Mouse (Mus musculus): ENCODE data around the gene Clcnka.

The Clcnka gene

DNA sequence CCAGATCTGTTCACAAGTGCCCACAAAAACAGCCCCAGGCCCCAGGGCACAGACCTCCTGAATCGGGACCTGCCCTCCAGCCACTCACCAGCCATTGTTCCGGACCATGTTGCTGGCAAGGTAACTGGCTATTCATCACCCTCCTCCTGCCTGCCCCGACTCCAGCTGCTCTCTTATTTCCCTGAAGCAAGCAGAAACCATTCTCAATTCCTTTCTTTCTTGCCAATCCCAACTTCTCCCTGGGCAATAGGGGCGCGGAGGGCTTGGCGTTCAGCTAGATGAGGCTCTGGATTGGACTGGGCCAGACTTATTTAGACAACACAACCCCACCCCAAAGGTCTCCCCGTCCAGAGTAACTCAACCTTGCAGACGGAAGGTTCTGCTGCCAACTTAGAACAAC lies 18.9 kb downstream of the Clcnka start:
- DNase-seq (ENCODE audit: low spot score in 2 of 2): no peak

DNA sequence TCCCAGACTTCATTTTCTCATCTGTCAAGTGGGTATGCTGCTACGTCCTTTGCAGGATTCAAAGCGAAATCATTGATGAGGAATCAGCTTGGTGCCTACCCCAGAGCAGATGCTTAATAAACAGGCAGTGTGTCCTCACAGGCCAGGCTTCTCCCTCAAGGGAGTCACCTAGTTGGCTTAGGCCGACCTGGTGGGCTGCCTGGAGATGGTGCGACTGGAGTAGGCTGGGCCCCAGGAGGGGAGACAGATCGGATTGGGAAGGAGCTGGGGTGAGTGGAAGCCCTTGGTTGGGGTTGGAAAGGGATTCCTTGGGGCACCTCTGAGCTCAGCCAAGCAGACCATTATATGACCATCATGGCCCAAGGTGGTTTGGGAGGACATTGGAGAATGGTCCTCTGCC lies 26.1 kb downstream of the Clcnka start:
- no peak for DNase-seq (ENCODE audit: low spot score in 2 of 2)

DNA sequence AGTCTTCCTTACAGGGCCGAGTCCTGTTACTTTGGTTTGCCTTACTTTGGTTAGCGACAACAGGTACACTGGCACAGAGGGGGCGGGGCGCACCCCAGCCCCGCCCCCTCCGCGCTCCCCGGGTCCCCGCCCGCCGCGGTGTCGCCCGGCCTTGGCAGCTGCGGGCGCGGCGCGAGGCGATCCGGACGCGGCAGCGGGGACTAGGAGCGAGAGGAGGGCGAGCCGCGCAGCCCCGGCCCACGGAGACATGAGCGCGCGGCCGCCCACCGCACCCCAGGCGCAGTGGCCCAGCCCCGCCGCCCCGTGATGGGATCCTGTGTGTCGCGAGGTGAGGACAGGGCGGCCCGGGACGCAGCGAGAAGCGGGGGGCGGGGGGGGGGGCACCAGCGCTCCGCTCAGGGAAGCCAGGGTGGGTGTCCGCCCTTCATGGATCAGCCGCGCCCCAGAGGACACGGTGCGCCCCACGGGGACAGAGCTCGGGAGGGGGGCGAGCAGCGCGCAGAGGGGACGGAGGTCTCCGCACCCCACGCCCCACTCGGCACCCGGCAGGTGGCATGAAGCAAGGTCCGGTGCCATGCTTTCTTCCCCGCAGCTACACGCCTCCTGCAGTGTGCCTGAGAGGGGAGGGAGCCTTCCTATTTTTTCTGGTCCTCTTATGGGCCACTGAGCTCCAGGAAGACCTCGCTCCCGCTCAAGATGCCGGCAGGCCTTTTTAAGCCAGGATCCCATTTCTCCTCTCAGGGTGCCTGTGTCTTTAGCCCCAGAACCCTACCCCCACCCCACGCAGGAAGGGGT lies 30.3 kb downstream of the Clcnka start, which contains the start of gene Fam131c:
Fam131c (plus strand) TSS at position 224 of the 795 bp plus-strand sequence.
- DNase-seq (ENCODE audit: low spot score in 2 of 2): no peak

DNA sequence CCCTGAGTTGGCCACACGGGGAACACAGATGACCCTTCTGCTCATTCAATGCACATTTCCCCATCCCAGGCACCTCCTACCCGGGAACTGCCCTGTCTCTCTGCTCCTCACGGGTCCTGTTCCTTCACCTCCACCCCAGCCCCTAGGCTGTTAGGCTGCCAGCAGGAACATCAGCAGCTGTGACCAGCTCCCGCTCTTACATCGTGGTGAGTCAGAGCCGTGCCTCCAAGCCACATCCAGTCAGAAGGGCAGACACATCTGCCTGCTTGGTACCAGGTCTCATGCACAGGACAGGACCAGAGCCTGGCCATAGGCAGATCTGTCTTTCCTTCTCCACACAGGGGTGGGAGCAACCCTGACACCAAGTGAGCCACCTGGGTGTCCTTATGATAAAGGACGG lies 32.6 kb downstream of the Clcnka start:
- DNase-seq (ENCODE audit: low spot score in 2 of 2): no peak

DNA sequence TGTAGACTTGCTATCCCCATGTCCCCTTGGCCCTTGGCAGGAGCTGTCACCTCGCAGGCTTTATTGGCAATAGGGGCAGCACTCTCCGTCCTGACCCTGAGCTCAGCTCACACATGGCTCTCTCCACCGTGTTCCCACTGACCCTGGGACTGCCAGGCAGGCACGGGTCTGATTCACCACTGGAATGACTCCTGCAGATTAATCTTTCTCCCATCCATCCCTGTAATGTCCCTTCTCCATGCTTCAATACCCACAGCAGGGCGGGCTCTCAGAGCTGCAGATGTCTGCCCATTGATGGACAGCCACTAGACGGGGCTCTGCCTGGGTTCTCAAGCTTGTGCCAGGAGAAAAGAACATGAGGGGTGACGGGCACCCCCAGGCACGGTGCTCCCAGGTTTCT lies 33.4 kb downstream of the Clcnka start:
- DNase-seq (ENCODE audit: low spot score in 2 of 2): no peak

DNA sequence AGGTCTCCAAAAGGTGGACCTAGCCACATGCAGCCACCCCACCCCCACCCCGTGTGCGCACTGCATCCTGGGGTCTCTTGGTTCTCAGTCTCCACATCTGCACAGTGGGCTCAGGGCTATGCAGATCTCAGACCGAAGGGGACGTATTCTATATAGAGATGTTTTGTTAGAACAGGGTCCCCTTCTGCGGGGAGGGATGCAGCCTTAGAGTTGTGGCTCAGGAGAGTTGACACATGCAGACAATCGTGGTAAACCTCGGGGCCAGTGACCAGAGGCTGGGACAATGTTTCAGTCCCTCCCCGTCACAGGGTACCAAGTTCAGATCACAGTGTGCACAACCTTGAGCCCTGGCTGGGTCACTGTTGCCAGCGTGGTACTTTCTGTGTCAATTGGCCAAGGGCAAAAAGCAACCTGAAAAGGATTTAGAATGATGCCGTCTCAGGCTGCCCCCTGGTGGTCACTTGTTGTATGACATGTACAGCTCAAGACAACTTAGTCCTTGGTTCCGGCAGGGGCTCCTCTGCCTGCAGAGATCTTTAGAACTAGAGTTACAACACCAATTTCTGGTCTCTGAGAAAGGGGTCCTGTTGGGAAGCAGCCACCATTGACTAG lies 35.5 kb downstream of the Clcnka start:
- peak; percentile 82 to 86 for DNase-seq (ENCODE audit: low spot score in 2 of 2)

DNA sequence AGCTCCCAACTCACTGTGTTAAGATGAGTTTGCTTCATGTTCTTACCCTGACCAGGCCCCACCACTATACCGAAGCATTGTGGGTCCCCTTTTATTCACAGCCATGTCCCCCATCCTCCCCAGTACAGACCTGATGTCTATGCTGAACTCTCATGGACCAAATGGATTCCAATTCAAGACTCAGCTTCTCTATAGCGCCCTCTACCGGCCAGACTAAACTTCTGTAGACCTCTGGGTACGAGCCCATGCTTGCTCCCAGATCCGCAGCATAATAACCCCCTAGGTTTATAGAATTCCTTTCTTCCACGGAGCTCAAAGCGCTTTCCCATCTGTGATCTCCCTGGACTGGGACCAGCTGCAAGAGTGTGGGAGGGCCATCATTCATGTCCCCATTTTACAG lies 37.7 kb downstream of the Clcnka start:
- DNase-seq (ENCODE audit: low spot score in 2 of 2): no peak

DNA sequence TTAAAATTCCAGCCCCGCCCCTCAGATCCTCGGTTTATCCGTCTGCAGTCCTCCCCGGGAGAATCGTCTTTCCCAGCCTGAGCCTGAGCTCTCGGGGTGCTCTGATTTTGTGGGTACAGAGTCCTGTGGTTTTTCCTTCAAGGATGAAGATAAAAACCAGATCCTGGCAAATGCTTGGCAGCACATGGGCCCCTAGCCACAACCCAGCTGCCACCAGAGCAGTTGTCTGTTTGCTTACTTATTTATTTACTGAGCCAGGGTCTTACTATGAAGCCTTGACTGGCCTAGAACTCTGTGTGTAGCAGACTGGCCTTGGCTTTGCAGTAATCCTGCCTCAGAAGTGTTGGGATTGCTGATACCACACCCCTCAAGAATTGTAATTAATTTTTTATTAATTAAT lies 39.3 kb downstream of the Clcnka start:
- DNase-seq (ENCODE audit: low spot score in 2 of 2): no peak

DNA sequence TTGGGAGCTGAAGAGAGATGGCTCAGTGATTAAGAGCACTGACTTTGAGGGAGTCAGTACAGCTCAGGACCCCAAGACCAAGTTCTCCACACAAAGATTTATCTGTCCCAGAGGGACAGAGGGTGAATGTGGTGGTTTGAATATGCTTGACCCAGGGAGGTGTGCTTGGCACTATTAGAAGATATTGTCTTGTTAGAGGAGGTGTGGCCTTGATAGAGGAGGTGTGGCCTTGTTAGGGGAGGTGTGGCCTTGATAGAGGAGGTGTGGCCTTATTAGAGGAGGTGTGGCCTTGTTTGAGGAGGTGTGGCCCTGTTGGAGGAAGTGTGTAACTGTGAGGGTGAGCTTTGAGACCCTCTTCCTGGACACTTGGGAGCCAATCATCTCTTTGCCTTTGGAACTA lies 40.7 kb downstream of the Clcnka start:
- DNase-seq (ENCODE audit: low spot score in 2 of 2): no peak

DNA sequence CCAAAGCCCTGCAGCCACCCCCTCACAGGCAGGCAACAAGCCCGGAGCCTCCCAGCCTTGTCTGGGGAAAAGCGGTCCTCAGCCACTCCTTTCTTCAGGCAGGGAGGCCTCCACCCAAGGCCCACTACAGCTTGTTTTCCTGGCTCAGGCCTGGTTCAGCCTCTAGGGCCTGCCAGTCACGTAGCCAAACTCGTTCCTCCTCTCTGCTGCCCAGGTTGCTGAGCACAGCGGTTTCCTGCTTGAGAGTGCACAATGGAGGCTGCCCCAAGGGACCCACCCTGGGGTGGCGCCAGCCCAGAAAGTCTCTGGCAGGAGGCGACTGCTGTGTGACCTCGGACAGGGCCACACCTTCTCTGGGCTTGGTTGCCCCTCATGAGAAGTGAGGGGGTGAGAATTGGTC lies 44.7 kb downstream of the Clcnka start:
- no peak for DNase-seq (ENCODE audit: low spot score in 2 of 2)

DNA sequence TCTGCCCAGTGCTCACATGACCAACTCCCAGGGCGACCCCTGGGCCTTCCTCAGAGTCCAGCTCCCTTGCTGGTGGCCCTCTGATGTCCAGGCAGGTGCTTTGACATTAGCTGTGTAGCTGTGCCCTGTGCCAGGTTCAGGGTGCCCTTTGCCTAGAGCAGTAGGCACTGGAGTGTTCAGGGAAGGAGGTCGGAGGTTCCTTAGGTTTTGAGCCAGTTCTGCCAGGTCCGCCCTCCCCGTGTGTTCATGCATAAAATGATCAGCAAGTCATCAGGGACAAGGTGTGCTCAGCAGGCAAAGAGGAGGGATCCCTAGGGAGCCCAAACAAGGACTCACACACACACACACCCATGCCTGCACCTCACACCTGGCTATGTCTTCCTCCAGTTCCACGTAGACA lies 45.5 kb downstream of the Clcnka start:
- no peak for DNase-seq (ENCODE audit: low spot score in 2 of 2)

DNA sequence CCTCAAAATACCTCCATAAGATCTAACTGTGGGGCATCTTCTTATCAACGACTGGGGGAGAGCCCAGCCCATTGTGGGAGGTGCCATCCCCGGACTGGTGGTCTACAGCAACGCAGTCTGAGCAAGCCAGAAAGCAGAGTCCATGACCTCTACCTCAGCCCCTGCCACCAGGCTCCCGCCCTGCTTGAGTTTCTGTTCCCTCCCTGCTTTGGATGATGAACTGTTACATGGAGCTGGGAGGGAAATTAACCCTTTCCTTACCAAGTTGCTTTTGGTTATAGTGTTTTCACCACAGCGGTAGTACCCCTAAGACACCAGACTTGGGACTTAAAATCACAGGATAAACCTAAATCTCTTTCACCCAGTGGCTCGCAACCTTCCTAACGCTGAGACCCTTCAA lies 46.6 kb downstream of the Clcnka start:
- no peak for DNase-seq (ENCODE audit: low spot score in 2 of 2)

DNA sequence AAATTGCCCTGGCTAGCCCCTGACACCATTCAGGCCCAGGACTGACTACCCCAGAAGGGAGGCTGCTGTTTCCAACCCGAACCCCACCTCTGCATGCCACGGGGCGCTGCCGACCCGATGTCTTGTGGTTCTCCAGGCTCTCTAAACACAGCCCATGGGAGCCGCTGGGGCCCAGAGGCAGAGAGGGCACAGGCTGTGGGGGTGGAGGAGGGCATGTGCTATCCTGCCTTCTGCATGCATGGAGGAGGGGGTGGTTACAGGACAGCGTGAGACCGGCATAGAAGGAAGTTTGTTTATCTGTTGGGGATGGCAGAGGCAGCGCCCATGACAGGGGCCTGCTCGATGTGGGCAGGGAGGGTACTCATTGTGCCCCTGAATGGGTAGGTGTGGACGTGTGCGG lies 48.5 kb downstream of the Clcnka start:
- DNase-seq (ENCODE audit: low spot score in 2 of 2): no peak

DNA sequence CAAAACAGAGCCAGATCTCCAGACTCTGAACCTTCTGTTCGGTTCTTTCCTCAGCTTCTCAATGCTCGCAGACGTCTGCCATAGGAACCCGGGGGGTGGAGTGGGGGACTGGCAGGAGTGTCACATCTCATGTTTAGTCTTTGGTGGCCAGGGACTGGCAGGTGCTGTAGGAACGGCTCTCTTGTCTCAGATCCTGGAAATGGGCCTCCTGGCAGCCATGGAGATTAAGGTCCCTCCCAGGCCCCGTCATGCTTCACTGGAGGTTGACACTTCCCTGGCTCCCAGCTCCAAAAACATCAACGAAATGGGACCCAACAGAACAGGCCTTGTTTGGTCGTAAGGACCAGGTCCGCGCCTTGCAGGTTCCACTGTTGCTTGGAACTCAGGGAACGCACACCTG lies 49.9 kb downstream of the Clcnka start:
- no peak for DNase-seq (ENCODE audit: low spot score in 2 of 2)

DNA sequence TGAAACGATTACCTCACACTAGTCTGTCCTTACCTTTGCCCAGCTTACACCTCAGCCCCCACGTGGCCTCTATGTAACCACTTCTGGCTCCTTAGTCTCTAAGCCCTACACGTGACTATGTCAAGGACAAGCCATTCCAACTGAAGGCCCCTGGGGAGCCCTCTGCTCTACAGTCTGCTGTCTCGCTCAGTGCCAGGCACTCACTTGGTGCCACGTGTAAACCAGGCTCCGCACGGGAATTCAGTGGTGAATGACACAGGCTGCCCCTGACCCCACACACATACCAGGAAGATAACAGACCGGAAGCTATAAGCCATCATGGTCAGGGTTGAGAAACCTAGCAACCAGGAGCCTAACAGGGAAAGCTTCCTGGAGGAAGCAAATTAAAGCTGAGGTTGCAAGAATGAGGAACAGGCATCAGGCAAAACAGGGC lies 51.1 kb downstream of the Clcnka start:
- no peak for DNase-seq (ENCODE audit: low spot score in 2 of 2)

DNA sequence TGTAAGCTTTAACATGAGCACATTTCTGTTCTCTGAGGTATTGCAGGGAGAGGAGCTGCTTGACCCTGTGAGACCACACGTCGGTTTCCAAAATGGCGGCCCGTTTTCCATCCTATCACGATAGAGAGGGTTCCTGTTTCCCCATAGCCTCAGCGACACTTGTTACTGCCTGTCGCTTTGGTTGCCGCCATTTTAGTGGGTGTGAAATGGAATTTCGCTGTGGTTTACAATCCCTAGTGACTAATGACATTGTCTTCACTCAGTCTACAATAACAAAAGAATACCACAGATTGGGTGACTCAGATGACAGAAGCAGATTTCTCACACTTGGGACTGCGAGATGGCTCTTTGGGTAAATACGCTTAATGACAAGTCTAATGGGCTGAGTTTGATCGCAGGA lies 53.3 kb downstream of the Clcnka start:
- DNase-seq (ENCODE audit: low spot score in 2 of 2): no peak

DNA sequence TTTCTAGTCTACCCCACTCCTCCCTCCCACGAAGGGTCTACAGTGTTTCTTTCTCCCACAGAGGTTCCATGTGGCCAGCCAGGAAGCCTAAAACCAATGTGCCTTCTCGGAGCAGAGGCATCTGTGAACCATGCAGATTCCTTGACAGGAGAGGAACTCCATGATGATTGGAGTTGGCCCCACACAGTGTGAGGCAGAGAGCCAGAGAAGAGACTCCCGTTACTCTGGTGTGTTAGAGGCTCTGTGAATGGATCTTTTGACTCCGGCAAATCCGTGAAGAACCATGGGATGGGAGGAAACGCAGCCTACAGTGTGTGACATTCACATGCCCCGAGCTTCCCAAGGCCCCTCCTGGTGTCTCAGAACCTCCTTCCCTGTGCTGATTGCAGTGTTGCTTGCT lies 55.0 kb downstream of the Clcnka start:
- DNase-seq (ENCODE audit: low spot score in 2 of 2): no peak

DNA sequence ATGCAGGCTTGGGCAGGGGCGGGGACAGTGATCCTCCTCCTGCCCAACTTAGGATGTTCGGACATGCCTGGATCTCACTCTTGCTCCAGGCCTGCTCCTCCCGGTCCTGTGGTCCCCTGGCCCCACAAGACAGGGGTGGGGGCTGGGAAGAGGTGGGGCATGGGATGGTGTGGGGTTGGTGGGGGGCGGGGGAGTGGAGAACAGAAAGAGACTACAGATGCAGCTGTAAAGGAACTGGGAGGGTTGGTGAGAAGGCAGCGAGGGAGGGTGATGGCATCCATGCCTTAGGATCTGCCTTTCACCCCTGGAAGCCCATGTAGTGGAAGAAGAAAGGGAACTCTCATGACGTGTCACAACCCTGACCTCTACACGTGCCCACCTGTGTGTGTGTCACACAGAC lies 57.0 kb downstream of the Clcnka start:
- no peak for DNase-seq (ENCODE audit: low spot score in 2 of 2)

DNA sequence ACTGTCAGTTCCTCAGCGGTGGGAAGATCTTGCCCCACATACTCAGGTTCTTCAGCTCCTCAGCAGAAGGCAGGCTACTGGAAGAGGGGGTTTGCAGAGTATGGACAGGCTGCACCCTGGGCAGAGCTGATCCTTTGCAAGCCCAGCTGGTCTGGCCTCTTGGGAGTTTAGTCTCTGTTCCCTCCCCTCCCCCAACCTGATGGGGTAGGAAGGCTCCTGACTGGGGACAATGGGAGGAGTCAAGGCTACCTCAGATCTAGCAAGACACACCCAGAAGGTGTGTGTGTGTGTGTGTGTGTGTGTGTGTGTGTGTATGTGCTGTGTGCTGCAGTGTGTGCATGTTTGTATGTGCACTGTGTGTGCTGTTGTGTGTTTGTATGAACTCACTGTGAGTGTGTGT lies 59.7 kb downstream of the Clcnka start:
- no peak for DNase-seq (ENCODE audit: low spot score in 2 of 2)

DNA sequence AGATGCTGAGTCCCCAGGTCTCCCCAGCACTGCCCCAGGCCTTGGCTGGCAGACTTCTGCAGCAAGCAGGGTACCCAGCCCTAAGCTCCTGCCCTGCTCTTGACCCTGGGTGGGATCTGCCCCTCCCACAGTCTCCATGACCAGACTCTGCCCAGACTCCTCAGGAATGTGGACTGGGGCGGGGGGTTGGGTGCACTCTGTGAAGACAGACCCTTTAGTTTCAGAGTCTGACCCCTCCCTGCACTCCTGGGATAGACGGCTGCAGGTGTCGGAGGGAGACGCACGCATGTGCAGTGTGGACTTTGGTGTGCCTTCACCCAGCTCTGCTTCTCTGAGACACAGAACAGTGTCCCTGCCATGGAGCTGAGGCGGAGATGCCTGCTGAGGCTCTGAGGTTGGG lies 60.5 kb downstream of the Clcnka start:
- DNase-seq (ENCODE audit: low spot score in 2 of 2): no peak

DNA sequence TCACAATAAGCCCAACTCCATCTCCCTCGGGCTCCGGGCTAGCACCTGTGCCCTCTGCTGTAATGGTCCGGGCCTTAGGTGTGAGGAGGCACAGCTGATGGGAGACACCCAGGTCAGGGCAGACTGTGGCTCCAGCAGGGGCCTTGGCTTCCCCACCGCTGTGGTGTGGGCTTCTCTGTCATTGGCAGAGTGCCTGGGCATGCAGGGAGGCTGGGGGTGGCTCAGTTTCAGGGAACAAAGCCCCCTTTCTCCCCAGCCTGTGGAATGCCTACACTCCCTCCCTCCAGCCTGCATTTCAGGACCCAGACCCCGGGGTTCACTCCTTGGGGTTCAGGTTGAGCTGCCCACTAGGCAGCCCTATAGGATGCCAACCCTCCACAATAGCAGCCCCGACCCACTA lies 62.3 kb downstream of the Clcnka start:
- DNase-seq (ENCODE audit: low spot score in 2 of 2): no peak

DNA sequence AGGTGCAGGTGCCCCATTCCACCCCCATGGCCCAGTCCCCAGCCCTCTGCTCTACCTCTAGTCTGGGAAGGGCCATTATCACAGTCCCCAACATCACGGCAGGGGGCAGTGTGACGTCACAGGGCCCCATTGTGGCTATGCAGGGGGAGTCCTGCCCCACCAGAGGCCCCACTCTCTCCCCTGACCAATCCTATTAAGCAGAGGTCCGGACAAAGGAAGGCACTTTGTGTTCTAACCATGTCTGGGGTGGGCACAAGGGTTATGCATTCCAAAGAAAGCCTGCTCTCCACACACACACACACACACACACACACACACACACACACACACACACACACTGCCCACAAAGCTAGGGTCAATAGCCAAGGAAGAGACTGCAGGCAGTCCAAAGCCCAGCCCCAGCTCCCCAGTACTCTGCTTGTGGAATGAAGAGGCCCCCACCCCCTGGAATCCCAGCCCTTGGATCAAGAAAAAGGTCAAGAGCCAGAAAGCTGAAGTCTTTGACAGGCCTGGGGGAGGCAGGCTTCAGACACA lies 63.2 kb downstream of the Clcnka start:
- no peak for DNase-seq (ENCODE audit: low spot score in 2 of 2)

DNA sequence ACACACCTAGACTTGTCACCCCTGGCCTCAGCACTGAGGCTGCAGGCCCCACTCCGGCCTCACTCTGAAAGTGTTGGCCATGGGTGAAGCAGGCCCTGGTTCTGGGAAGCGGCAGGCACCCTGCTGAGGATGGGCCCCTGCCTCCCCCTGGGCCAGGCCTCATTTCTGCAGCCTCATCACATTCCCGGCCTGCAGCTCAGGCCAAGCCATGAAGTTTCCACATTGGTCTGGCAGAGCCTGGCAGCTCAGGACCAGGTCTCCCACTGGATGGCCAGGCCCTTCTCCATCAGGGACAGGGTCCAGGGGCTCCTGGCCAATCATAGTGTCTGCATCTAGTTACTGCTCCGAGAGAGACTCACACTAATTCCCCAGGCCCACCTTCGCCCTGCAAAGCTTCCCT lies 63.8 kb downstream of the Clcnka start:
- no peak for DNase-seq (ENCODE audit: low spot score in 2 of 2)
